Mouse (Mus musculus): ENCODE data around the gene Rundc3b. TPM values are rescaled to one million over a fixed set of nuclear protein-coding genes. Genes with fewer than 3 reads are reported as not detected.

Gene Rundc3b
- polyA plus RNA-seq (2012; rRNA removed; ENCODE audit: low replicate concordance) = 0.50 and 0.75 TPM in 2 replicates

DNA sequence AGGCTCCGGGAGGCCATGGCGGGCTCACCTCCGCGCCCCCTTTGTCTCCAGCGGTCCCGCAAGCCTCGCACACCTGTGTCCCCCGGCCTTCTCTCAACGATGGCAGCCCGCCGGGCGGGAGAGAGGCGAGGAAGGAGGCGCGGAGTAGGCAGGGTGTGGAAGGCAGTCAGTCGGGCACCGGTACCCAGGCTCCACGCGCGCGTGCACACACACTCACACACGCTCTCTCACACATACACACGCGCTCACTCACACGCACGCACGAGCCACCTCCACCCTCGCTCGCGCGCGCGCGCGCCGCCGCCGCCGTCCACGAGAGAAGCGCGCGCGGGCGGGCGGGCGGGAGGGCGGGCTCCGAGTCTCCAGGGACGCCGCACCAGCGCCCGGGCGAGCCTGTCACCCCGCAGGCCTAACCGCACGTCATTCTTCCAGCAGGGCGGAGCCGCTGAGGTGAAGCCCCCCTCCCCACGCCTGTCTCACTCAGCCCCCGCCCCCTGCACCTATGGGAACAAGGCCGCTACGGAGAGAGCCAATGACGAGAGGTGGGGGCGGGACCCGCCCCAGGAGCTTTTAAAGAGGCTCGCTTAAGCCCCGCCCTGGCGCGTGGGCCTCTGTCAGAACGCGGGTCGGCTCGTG is at the start of gene Rundc3b:
Gene Rundc3b (minus strand): TSS at position 357 of the 636 bp plus-strand sequence.

DNA sequence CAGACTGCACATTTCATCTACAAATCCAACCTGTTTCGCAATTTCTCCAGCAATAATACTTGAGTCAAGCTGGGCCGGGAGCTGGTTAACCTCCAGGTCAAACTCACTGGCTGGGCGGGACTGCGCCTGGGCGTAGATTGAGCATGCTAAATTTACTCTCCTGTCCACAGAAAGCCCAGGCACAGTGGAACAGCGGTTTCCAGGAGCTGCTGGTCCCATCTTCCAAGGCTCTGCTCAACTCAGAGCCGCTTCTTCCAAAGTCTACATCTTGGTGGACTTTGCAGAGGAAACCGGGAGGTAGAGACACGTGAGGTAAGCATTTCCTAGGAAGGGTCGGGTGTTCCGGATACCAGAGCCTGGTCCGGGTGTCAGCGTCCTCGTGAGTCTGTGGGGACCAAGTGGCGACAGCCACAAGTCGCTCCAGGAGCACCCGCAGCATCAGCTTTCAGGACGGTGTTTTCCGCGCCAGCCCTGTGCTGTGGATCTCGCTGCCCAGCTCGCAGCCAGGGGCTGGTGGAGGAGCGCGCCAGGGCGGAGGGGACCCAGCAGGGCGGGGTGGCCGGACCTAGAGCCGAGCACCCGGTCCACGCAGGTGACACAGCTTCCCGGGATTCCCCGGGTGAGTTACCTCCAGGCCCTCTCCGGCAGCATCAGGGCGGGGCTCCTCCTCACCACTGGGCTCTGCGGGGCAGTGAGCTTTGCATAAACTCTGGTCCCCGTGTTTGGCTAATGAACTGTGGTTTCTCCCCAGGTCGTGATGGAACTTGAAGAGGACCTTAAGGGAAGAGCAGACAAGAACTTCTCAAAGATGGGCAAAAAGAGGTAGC is 37.4 kb upstream of the Rundc3b start, which contains the start of gene Abcb1a:
Gene Abcb1a (plus strand): TSS at position 167 of the 827 bp plus-strand sequence.

Other genes starting within 250 kb of the Rundc3b start
- 1.7 and 4.0 TPM in 2 replicates for gene Dbf4, start 200.2 kb downstream of the Rundc3b start, polyA plus RNA-seq (2012; rRNA removed; ENCODE audit: low replicate concordance)
- gene Slc25a40, start 200.1 kb downstream of the Rundc3b start, polyA plus RNA-seq (2012; rRNA removed; ENCODE audit: low replicate concordance) = 1.1 and 2.4 TPM in 2 replicates
- 3.4 and 4.4 TPM in 2 replicates for gene Abcb1a, start 37.1 kb upstream of the Rundc3b start, polyA plus RNA-seq (2012; rRNA removed; ENCODE audit: low replicate concordance)
- 1.7 and 2.8 TPM in 2 replicates for gene Abcb1b, start 175.2 kb upstream of the Rundc3b start, polyA plus RNA-seq (2012; rRNA removed; ENCODE audit: low replicate concordance)